Comparison of ENCODE assay signal across 10 mouse cellular contexts in genomic region chr5:67696741-67697596, GRCm38 (mm10).
DNase-seq lines count a peak whose midpoint lies in the region; ATAC-seq and TF ChIP-seq lines count a peak whose summit lies in the region.
"Had no signal": no experiment of that assay in that cellular context is flagged by ENCODE, and none has a peak within 500 bp of the region (broad histone marks: within the 10 kb centered on the region; RNA-seq: fewer than 3 reads in every experiment).

No protein-coding gene starts in this region.

- ATAC-seq in kidney, postnatal 0 days (replicated peaks; ENCODE audit: low FRiP score, low read depth), result no peak
- 0 out of 2 replicates have a peak, but pooled peaks have one; percentile 36 for ATAC-seq in heart, embryonic 12.5 days (ENCODE audit: insufficient number of reproducible peaks, low FRiP score)
- ATAC-seq in midbrain, embryonic 15.5 days (replicated peaks), result peak; percentile 79

- H3K4me3 ChIP-seq in kidney, postnatal 0 days (replicated peaks; ENCODE audit: low read depth, low read length), result no peak overlapping the region
- no peak overlapping the region for H3K4me3 ChIP-seq in heart, embryonic 12.5 days
- H3K4me3 ChIP-seq in midbrain, embryonic 15.5 days, result no peak overlapping the region
- H3K4me3 ChIP-seq: limb, embryonic 15.5 days had no signal

- H3K27me3 ChIP-seq in kidney, postnatal 0 days (ENCODE audit: insufficient read depth, low read length), result no peaks in the 10 kb centered on the region
- H3K27me3 ChIP-seq in heart, embryonic 12.5 days (replicated peaks), result no peaks in the 10 kb centered on the region
- no peaks in the 10 kb centered on the region for H3K27me3 ChIP-seq in midbrain, embryonic 15.5 days (replicated peaks)
- H3K27me3 ChIP-seq: CH12.LX had no signal

- intact Hi-C loops in gastrocnemius, postnatal 14 days (cut with DNase I; ENCODE audit: low total_unique reads), result no loop called here

- H3K4me1 ChIP-seq in kidney, postnatal 0 days (replicated peaks; ENCODE audit: insufficient read depth, low read length), result no peaks in the 10 kb centered on the region
- H3K4me1 ChIP-seq in heart, embryonic 12.5 days (replicated peaks), result peaks cover 19% of the 10 kb centered on the region
- H3K4me1 ChIP-seq in midbrain, embryonic 15.5 days, result peaks cover 14% of the 10 kb centered on the region; the same call in 1 of the 2 replicates

- H3K4me2 ChIP-seq in kidney, postnatal 0 days (ENCODE audit: low read length), result no peak overlapping the region
- peak overlapping the region; percentile 48 for H3K4me2 ChIP-seq in heart, embryonic 12.5 days
- no peak overlapping the region for H3K4me2 ChIP-seq in midbrain, embryonic 15.5 days
- H3K4me2 ChIP-seq: limb, embryonic 15.5 days had no signal

- WGBS in kidney, postnatal 0 days, result 32% methylated on average over 12 of the region's 12 CpGs
- 27% methylated on average over 12 of the region's 12 CpGs for WGBS in heart, embryonic 12.5 days
- 16% methylated on average over 12 of the region's 12 CpGs for WGBS in midbrain, embryonic 15.5 days

- no peaks in the 10 kb centered on the region for H3K36me3 ChIP-seq in kidney, postnatal 0 days (ENCODE audit: insufficient read depth, low read length)
- 0 out of 2 replicates have a peak, but pooled peaks cover 3% of the 10 kb centered on the region for H3K36me3 ChIP-seq in heart, embryonic 12.5 days
- no peaks in the 10 kb centered on the region; the same call in 1 of the 2 replicates for H3K36me3 ChIP-seq in midbrain, embryonic 15.5 days (replicated peaks)
- H3K36me3 ChIP-seq: limb, embryonic 15.5 days had no signal

- no peak for TF ChIP-seq CTCF in kidney, postnatal 0 days (IDR thresholded peaks at IDR 0.05; ENCODE audit: low read depth)

- peak; percentile 24 for DNase-seq in kidney, postnatal 0 days (ENCODE audit: low spot score)
- no peak for DNase-seq in kidney, adult 9 months
- peak; percentile 23 for DNase-seq in cerebellum, adult 8-10 months
- no peak for DNase-seq in layer of hippocampus, adult 8-10 months (ENCODE audit: low spot score in 2 of 2)
- no peak for DNase-seq in gastrocnemius, postnatal 14 days
- DNase-seq in kidney, postnatal 25 days, result no peak

- H3K27ac ChIP-seq in kidney, postnatal 0 days, result no peak overlapping the region
- peak overlapping the region; percentile 50 for H3K27ac ChIP-seq in heart, embryonic 12.5 days (ENCODE audit: poor library complexity, severe bottlenecking)
- peak overlapping the region; percentile 55; the same call in 1 of the 2 replicates for H3K27ac ChIP-seq in midbrain, embryonic 15.5 days
- H3K27ac ChIP-seq: limb, embryonic 15.5 days had no signal

- no peak overlapping the region for H3K9ac ChIP-seq in kidney, postnatal 0 days (ENCODE audit: low read depth, low read length)
- H3K9ac ChIP-seq in heart, embryonic 12.5 days, result 0 out of 2 replicates have a peak overlapping the region, but pooled peaks have one; percentile 39
- H3K9ac ChIP-seq in midbrain, embryonic 15.5 days, result no peak overlapping the region
- H3K9ac ChIP-seq: limb, embryonic 15.5 days had no signal

- no peaks in the 10 kb centered on the region for H3K9me3 ChIP-seq in kidney, postnatal 0 days (replicated peaks; ENCODE audit: low read length)
- H3K9me3 ChIP-seq in heart, embryonic 12.5 days (replicated peaks), result no peaks in the 10 kb centered on the region
- H3K9me3 ChIP-seq in midbrain, embryonic 15.5 days, result no peaks in the 10 kb centered on the region
- H3K9me3 ChIP-seq: limb, embryonic 15.5 days had no signal

Comparison
In these comparisons a context has a peak if more than half of its experiments do, and no peak if none do; other contexts are left out.
1. DNase-seq: peak in kidney, postnatal 0 days (single experiment) and cerebellum, adult 8-10 months (single experiment); none in kidney, adult 9 months (single experiment), layer of hippocampus, adult 8-10 months (0 of 2), gastrocnemius, postnatal 14 days (single experiment) and kidney, postnatal 25 days (0 of 2).